Mouse (Mus musculus): Measurements from ENCODE around the gene 4933424G06Rik. TPM values are rescaled to one million over a fixed set of nuclear protein-coding genes. Genes with fewer than 3 reads are reported as not detected.

4933424G06Rik gene
- total and polyA plus RNA-seq, 2 experiments = not detected

GRCm38 (mm10) chr1:36714311-36714710 lies 4.4 kb downstream of the 4933424G06Rik start, which contains the start of gene Actr1b:
Gene Actr1b (minus strand): TSS chr1:36714422.
- 85% methylated on average over 5 of the region's 5 CpGs for WGBS
- H3K27me3 ChIP-seq (ENCODE audit: control insufficient read depth, insufficient read depth, low read length) = no peaks in the 10 kb centered on the region
- no peak for DNase-seq (ENCODE audit: extremely low read depth, low read depth, low spot score)
- no peak within 1 kb of the TSS for H3K4me3 ChIP-seq (ENCODE audit: insufficient read depth, low read depth, low read length)
- H3K9ac ChIP-seq (ENCODE audit: low read depth, low read length) = no peak within 1 kb of the TSS
- no peak for TF ChIP-seq POLR2A (IDR thresholded peaks at IDR 0.05; ENCODE audit: extremely low read depth, insufficient read depth, low read length)
- no peak for TF ChIP-seq CTCF (IDR thresholded peaks at IDR 0.05; ENCODE audit: low read depth, low read length)
- H3K4me1 ChIP-seq (ENCODE audit: control insufficient read depth, insufficient read depth, low read length) = no peaks in the 10 kb centered on the region
- H3K36me3 ChIP-seq (ENCODE audit: control insufficient read depth, insufficient read depth, low read length) = no peaks in the 10 kb centered on the region
- H3K79me2 ChIP-seq (ENCODE audit: control insufficient read depth, insufficient read depth, low read length) = peaks cover 4% of the 10 kb centered on the region
- H3K27ac ChIP-seq (replicated peaks; ENCODE audit: insufficient read depth, low read depth, low read length) = no peak within 1 kb of the TSS

GRCm38 (mm10) chr1:36718786-36719185 lies 8.8 kb downstream of the 4933424G06Rik start:
- H3K27ac ChIP-seq (replicated peaks; ENCODE audit: insufficient read depth, low read depth, low read length) = no peak overlapping the region
- no peak overlapping the region for H3K9ac ChIP-seq (ENCODE audit: low read depth, low read length)
- DNase-seq (ENCODE audit: extremely low read depth, low read depth, low spot score) = no peak
- no peak overlapping the region for H3K4me3 ChIP-seq (ENCODE audit: insufficient read depth, low read depth, low read length)
- no peaks in the 10 kb centered on the region for H3K27me3 ChIP-seq (ENCODE audit: control insufficient read depth, insufficient read depth, low read length)
- H3K79me2 ChIP-seq (ENCODE audit: control insufficient read depth, insufficient read depth, low read length) = no peaks in the 10 kb centered on the region
- WGBS = 86% methylated on average over 1 of the region's 1 CpGs
- H3K36me3 ChIP-seq (ENCODE audit: control insufficient read depth, insufficient read depth, low read length) = no peaks in the 10 kb centered on the region
- H3K4me1 ChIP-seq (ENCODE audit: control insufficient read depth, insufficient read depth, low read length) = no peaks in the 10 kb centered on the region
- no peak for TF ChIP-seq POLR2A (IDR thresholded peaks at IDR 0.05; ENCODE audit: extremely low read depth, insufficient read depth, low read length)

- Histone ChIP-seq H3K4me3 (ENCODE audit: insufficient read depth, low read depth, low read length) (no peak overlapping the region), H3K36me3 (ENCODE audit: control insufficient read depth, insufficient read depth, low read length) (no peaks in the 10 kb centered on the region), H3K27ac (replicated peaks; ENCODE audit: insufficient read depth, low read depth, low read length) (no peak overlapping the region), H3K79me2 (ENCODE audit: control insufficient read depth, insufficient read depth, low read length) (no peaks in the 10 kb centered on the region), H3K9ac (ENCODE audit: low read depth, low read length) (no peak overlapping the region), H3K4me1 (ENCODE audit: control insufficient read depth, insufficient read depth, low read length) (no peaks in the 10 kb centered on the region), H3K27me3 (ENCODE audit: control insufficient read depth, insufficient read depth, low read length) (no peaks in the 10 kb centered on the region)
- 83% methylated on average over 16 of the region's 16 CpGs for WGBS
- TF ChIP-seq POLR2A (IDR thresholded peaks at IDR 0.05; ENCODE audit: extremely low read depth, insufficient read depth, low read length) (no peak), CTCF (IDR thresholded peaks at IDR 0.05; ENCODE audit: low read depth, low read length) (no peak)
- DNase-seq (ENCODE audit: extremely low read depth, low read depth, low spot score) = no peak
These were observed 13.5 kb downstream of the 4933424G06Rik start for GRCm38 (mm10) chr1:36723146-36724056.

- H3K36me3 ChIP-seq (ENCODE audit: control insufficient read depth, insufficient read depth, low read length) = no peaks in the 10 kb centered on the region
- H3K27ac ChIP-seq (replicated peaks; ENCODE audit: insufficient read depth, low read depth, low read length) = no peak overlapping the region
- H3K27me3 ChIP-seq (ENCODE audit: control insufficient read depth, insufficient read depth, low read length) = no peaks in the 10 kb centered on the region
- no peak overlapping the region for H3K9ac ChIP-seq (ENCODE audit: low read depth, low read length)
- no peak overlapping the region for H3K4me3 ChIP-seq (ENCODE audit: insufficient read depth, low read depth, low read length)
- H3K79me2 ChIP-seq (ENCODE audit: control insufficient read depth, insufficient read depth, low read length) = no peaks in the 10 kb centered on the region
- H3K4me1 ChIP-seq (ENCODE audit: control insufficient read depth, insufficient read depth, low read length) = no peaks in the 10 kb centered on the region
- WGBS = 89% methylated on average over 4 of the region's 4 CpGs
- no peak for DNase-seq (ENCODE audit: extremely low read depth, low read depth, low spot score)
- TF ChIP-seq POLR2A (IDR thresholded peaks at IDR 0.05; ENCODE audit: extremely low read depth, insufficient read depth, low read length) (no peak), CTCF (IDR thresholded peaks at IDR 0.05; ENCODE audit: low read depth, low read length) (no peak)
These were observed 14.1 kb downstream of the 4933424G06Rik start for GRCm38 (mm10) chr1:36724057-36724431.

- TF ChIP-seq POLR2A (IDR thresholded peaks at IDR 0.05; ENCODE audit: extremely low read depth, insufficient read depth, low read length) (no peak), CTCF (IDR thresholded peaks at IDR 0.05; ENCODE audit: low read depth, low read length) (peak; percentile 59)
- Histone ChIP-seq H3K79me2 (ENCODE audit: control insufficient read depth, insufficient read depth, low read length) (no peaks in the 10 kb centered on the region), H3K4me1 (ENCODE audit: control insufficient read depth, insufficient read depth, low read length) (no peaks in the 10 kb centered on the region), H3K4me3 (ENCODE audit: insufficient read depth, low read depth, low read length) (no peak overlapping the region), H3K36me3 (ENCODE audit: control insufficient read depth, insufficient read depth, low read length) (no peaks in the 10 kb centered on the region), H3K9ac (ENCODE audit: low read depth, low read length) (no peak overlapping the region), H3K27ac (replicated peaks; ENCODE audit: insufficient read depth, low read depth, low read length) (no peak overlapping the region), H3K27me3 (ENCODE audit: control insufficient read depth, insufficient read depth, low read length) (no peaks in the 10 kb centered on the region; the same call in 1 of the 2 replicates)
- DNase-seq (ENCODE audit: extremely low read depth, low read depth, low spot score) = peak; percentile 70
- 6% methylated on average over 4 of the region's 4 CpGs for WGBS
These were observed 27.4 kb downstream of the 4933424G06Rik start for GRCm38 (mm10) chr1:36737300-36737699.

- no peak overlapping the region for H3K9ac ChIP-seq (ENCODE audit: low read depth, low read length)
- no peak for DNase-seq (ENCODE audit: extremely low read depth, low read depth, low spot score)
- no peak overlapping the region for H3K27ac ChIP-seq (replicated peaks; ENCODE audit: insufficient read depth, low read depth, low read length)
- TF ChIP-seq CTCF (IDR thresholded peaks at IDR 0.05; ENCODE audit: low read depth, low read length) (no peak), POLR2A (IDR thresholded peaks at IDR 0.05; ENCODE audit: extremely low read depth, insufficient read depth, low read length) (no peak)
- no peaks in the 10 kb centered on the region for H3K36me3 ChIP-seq (ENCODE audit: control insufficient read depth, insufficient read depth, low read length)
- no peaks in the 10 kb centered on the region; the same call in 1 of the 2 replicates for H3K27me3 ChIP-seq (ENCODE audit: control insufficient read depth, insufficient read depth, low read length)
- no peak overlapping the region for H3K4me3 ChIP-seq (ENCODE audit: insufficient read depth, low read depth, low read length)
- no peaks in the 10 kb centered on the region for H3K79me2 ChIP-seq (ENCODE audit: control insufficient read depth, insufficient read depth, low read length)
- WGBS = 82% methylated on average over 5 of the region's 5 CpGs
- no peaks in the 10 kb centered on the region for H3K4me1 ChIP-seq (ENCODE audit: control insufficient read depth, insufficient read depth, low read length)
These were observed 29.3 kb downstream of the 4933424G06Rik start for GRCm38 (mm10) chr1:36739231-36739630.
